Mouse (Mus musculus): ENCODE data around the gene Dbi. TPM values are rescaled to one million over a fixed set of nuclear protein-coding genes. Genes with fewer than 3 reads are reported as not detected.
"Not testable (repeated sequence)": the region's sequence is repeated elsewhere in the genome, so short reads cannot be mapped to it uniquely, and the experiment has no call there.

Gene Dbi
- polyA plus RNA-seq, 1 experiment from 2014 or later = 1,419 TPM

GRCm38 (mm10) chr1:120093482-120094134 lies 27.3 kb downstream of the Dbi start:
- not testable (repeated sequence) for H3K27ac ChIP-seq; H3K4me1 ChIP-seq; ATAC-seq (ENCODE audit: low FRiP score, low read depth); H3K4me3 ChIP-seq; H3K9ac ChIP-seq; H3K36me3 ChIP-seq; H3K9me3 ChIP-seq; H3K27me3 ChIP-seq (replicated peaks); H3K4me2 ChIP-seq (replicated peaks)
- 56% methylated on average over 11 of the region's 14 CpGs for whole genome bisulfite sequencing

GRCm38 (mm10) chr1:120090880-120091570 lies 29.9 kb downstream of the Dbi start:
- H3K36me3 ChIP-seq = no peaks in the 10 kb centered on the region
- no peak overlapping the region for H3K4me3 ChIP-seq
- H3K27ac ChIP-seq = no peak overlapping the region
- no peak for ATAC-seq (ENCODE audit: low FRiP score, low read depth)
- 79% methylated on average over 8 of the region's 8 CpGs for WGBS
- no peaks in the 10 kb centered on the region for H3K4me1 ChIP-seq
- H3K27me3 ChIP-seq (replicated peaks) = no peaks in the 10 kb centered on the region
- H3K9me3 ChIP-seq = no peaks in the 10 kb centered on the region; the same call in 1 of the 2 replicates
- H3K9ac ChIP-seq = no peak overlapping the region
- H3K4me2 ChIP-seq (replicated peaks) = no peak overlapping the region

GRCm38 (mm10) chr1:120089180-120089579 lies 31.7 kb downstream of the Dbi start:
- H3K4me2 ChIP-seq (replicated peaks) = no peak overlapping the region
- no peak for ATAC-seq (ENCODE audit: low FRiP score, low read depth)
- no peak overlapping the region for H3K4me3 ChIP-seq
- 8% methylated on average over 5 of the region's 5 CpGs for WGBS
- no peaks in the 10 kb centered on the region for H3K4me1 ChIP-seq
- no peaks in the 10 kb centered on the region; the same call in 1 of the 2 replicates for H3K9me3 ChIP-seq
- H3K27ac ChIP-seq = no peak overlapping the region
- no peaks in the 10 kb centered on the region for H3K27me3 ChIP-seq (replicated peaks)
- no peaks in the 10 kb centered on the region for H3K36me3 ChIP-seq
- no peak overlapping the region for H3K9ac ChIP-seq

GRCm38 (mm10) chr1:120086644-120087043 lies 34.2 kb downstream of the Dbi start:
- Histone ChIP-seq H3K4me3 (no peak overlapping the region), H3K36me3 (no peaks in the 10 kb centered on the region), H3K9ac (no peak overlapping the region), H3K4me2 (replicated peaks) (no peak overlapping the region), H3K4me1 (no peaks in the 10 kb centered on the region), H3K9me3 (no peaks in the 10 kb centered on the region), H3K27ac (no peak overlapping the region), H3K27me3 (replicated peaks) (no peaks in the 10 kb centered on the region)
- WGBS = 75% methylated on average over 13 of the region's 13 CpGs
- no peak for ATAC-seq (ENCODE audit: low FRiP score, low read depth)

GRCm38 (mm10) chr1:120085696-120086095 lies 35.2 kb downstream of the Dbi start:
- H3K9ac ChIP-seq = no peak overlapping the region
- no peaks in the 10 kb centered on the region for H3K36me3 ChIP-seq
- no peak overlapping the region for H3K4me3 ChIP-seq
- H3K4me1 ChIP-seq = no peaks in the 10 kb centered on the region
- H3K27ac ChIP-seq = no peak overlapping the region
- no peak overlapping the region for H3K4me2 ChIP-seq (replicated peaks)
- H3K27me3 ChIP-seq (replicated peaks) = no peaks in the 10 kb centered on the region
- no peaks in the 10 kb centered on the region for H3K9me3 ChIP-seq
- 65% methylated on average over 3 of the region's 3 CpGs for WGBS
- no peak for ATAC-seq (ENCODE audit: low FRiP score, low read depth)

- no peaks in the 10 kb centered on the region for H3K9me3 ChIP-seq
- H3K27me3 ChIP-seq (replicated peaks) = no peaks in the 10 kb centered on the region
- no peak for ATAC-seq (ENCODE audit: low FRiP score, low read depth)
- no peaks in the 10 kb centered on the region for H3K36me3 ChIP-seq
- H3K4me3 ChIP-seq = no peak overlapping the region
- no peak overlapping the region for H3K4me2 ChIP-seq (replicated peaks)
- no peaks in the 10 kb centered on the region for H3K4me1 ChIP-seq
- H3K9ac ChIP-seq = no peak overlapping the region
- 63% methylated on average over 5 of the region's 5 CpGs for WGBS
- H3K27ac ChIP-seq = no peak overlapping the region
Observed at GRCm38 (mm10) chr1:120083921-120084517, 36.9 kb downstream of the Dbi start.

GRCm38 (mm10) chr1:120082957-120083585 lies 37.8 kb downstream of the Dbi start:
- H3K4me3 ChIP-seq = no peak overlapping the region
- H3K36me3 ChIP-seq = no peaks in the 10 kb centered on the region
- H3K4me1 ChIP-seq = no peaks in the 10 kb centered on the region
- WGBS = 39% methylated on average over 7 of the region's 7 CpGs
- no peak for ATAC-seq (ENCODE audit: low FRiP score, low read depth)
- H3K27ac ChIP-seq = no peak overlapping the region
- no peaks in the 10 kb centered on the region for H3K27me3 ChIP-seq (replicated peaks)
- no peak overlapping the region for H3K4me2 ChIP-seq (replicated peaks)
- H3K9ac ChIP-seq = no peak overlapping the region
- no peaks in the 10 kb centered on the region for H3K9me3 ChIP-seq

- no peak overlapping the region for H3K4me2 ChIP-seq (replicated peaks)
- no peak overlapping the region for H3K9ac ChIP-seq
- no peaks in the 10 kb centered on the region for H3K9me3 ChIP-seq
- H3K36me3 ChIP-seq = no peaks in the 10 kb centered on the region
- H3K27ac ChIP-seq = no peak overlapping the region
- no peak for ATAC-seq (ENCODE audit: low FRiP score, low read depth)
- no peak overlapping the region for H3K4me3 ChIP-seq
- WGBS = 96% methylated on average over 1 of the region's 1 CpGs
- no peaks in the 10 kb centered on the region for H3K4me1 ChIP-seq
- no peaks in the 10 kb centered on the region for H3K27me3 ChIP-seq (replicated peaks)
Observed at GRCm38 (mm10) chr1:120080632-120081031, 40.2 kb downstream of the Dbi start.

GRCm38 (mm10) chr1:120077746-120078410 lies 43.0 kb downstream of the Dbi start:
- H3K4me1 ChIP-seq = peaks cover 10% of the 10 kb centered on the region
- H3K27me3 ChIP-seq (replicated peaks) = peaks cover 12% of the 10 kb centered on the region; the same call in 1 of the 2 replicates
- ATAC-seq (ENCODE audit: low FRiP score, low read depth) = no peak
- H3K4me2 ChIP-seq (replicated peaks) = no peak overlapping the region
- H3K27ac ChIP-seq = no peak overlapping the region
- H3K36me3 ChIP-seq = no peaks in the 10 kb centered on the region
- H3K9ac ChIP-seq = no peak overlapping the region
- WGBS = 20% methylated on average over 9 of the region's 9 CpGs
- H3K4me3 ChIP-seq = no peak overlapping the region
- H3K9me3 ChIP-seq = no peaks in the 10 kb centered on the region

- Histone ChIP-seq H3K4me1 (peaks cover 12% of the 10 kb centered on the region), H3K4me2 (replicated peaks) (no peak overlapping the region), H3K9ac (no peak overlapping the region), H3K36me3 (no peaks in the 10 kb centered on the region), H3K9me3 (no peaks in the 10 kb centered on the region), H3K4me3 (no peak overlapping the region), H3K27ac (no peak overlapping the region), H3K27me3 (replicated peaks) (peaks cover 18% of the 10 kb centered on the region)
- ATAC-seq (ENCODE audit: low FRiP score, low read depth) = no peak
- 84% methylated on average over 5 of the region's 5 CpGs for WGBS
Observed at GRCm38 (mm10) chr1:120075507-120075906, 45.4 kb downstream of the Dbi start.

- 81% methylated on average over 4 of the region's 4 CpGs for WGBS
- Histone ChIP-seq H3K36me3 (no peaks in the 10 kb centered on the region), H3K9me3 (no peaks in the 10 kb centered on the region), H3K4me2 (replicated peaks) (no peak overlapping the region), H3K27me3 (replicated peaks) (peaks cover 18% of the 10 kb centered on the region), H3K27ac (no peak overlapping the region), H3K4me3 (no peak overlapping the region), H3K4me1 (peaks cover 12% of the 10 kb centered on the region), H3K9ac (no peak overlapping the region)
- no peak for ATAC-seq (ENCODE audit: low FRiP score, low read depth)
Observed at GRCm38 (mm10) chr1:120074931-120075330, 45.9 kb downstream of the Dbi start.

- Histone ChIP-seq H3K9me3 (no peaks in the 10 kb centered on the region), H3K27ac (no peak overlapping the region), H3K4me3 (no peak overlapping the region), H3K4me1 (peaks cover 12% of the 10 kb centered on the region), H3K27me3 (replicated peaks) (peaks cover 18% of the 10 kb centered on the region), H3K4me2 (replicated peaks) (peak overlapping the region; percentile 88), H3K9ac (no peak overlapping the region; the same call in 1 of the 2 replicates), H3K36me3 (no peaks in the 10 kb centered on the region)
- ATAC-seq (ENCODE audit: low FRiP score, low read depth) = 0 out of 2 replicates have a peak, but pooled peaks have one; percentile 10
- WGBS = 22% methylated on average over 4 of the region's 4 CpGs
Observed at GRCm38 (mm10) chr1:120074307-120074702, 46.6 kb downstream of the Dbi start.
